Mouse (Mus musculus) monocyte, adult 2 months (primary cell): ENCODE measurements around the gene Hunk.

ENCODE experiments used
- DNase-seq, 2 experiments: peaks; one replicate each; pipeline ENCODE4 v3.0.0; 2022; ENCODE audit warnings: low spot score in 2 of 2, low read depth in 1 of 2

The Hunk gene

DNA sequence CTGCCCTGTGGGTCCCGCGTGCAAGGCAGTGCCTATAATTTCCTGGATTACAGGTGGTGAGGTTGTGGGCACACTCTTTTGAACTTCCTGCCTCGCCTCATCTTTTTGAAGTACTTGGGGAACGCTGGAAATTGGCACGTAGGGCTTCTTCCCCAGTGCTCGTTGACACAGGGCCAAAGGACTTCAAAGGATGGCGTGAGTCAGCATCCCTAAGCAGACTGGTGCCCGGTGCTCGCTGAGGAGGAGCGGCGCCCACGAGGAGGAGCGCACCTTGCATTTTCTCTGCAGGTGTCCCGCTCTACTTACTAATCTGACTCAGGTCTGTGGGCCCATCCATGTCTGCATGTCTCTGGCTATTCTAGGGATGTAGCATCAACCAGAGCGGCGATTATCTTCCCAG, 4.9 kb downstream of the Hunk start:
- DNase-seq: no peak

- no peak for DNase-seq
These were observed 8.9 kb downstream of the Hunk start for GRCm38 (mm10) chr16:90394761-90395160.

GRCm38 (mm10) chr16:90395996-90396556, 10.3 kb downstream of the Hunk start:
- DNase-seq: no peak

GRCm38 (mm10) chr16:90396882-90397281, 11.1 kb downstream of the Hunk start:
- DNase-seq: no peak

- DNase-seq: no peak
These were observed 14.5 kb downstream of the Hunk start for GRCm38 (mm10) chr16:90400314-90400713.

DNA sequence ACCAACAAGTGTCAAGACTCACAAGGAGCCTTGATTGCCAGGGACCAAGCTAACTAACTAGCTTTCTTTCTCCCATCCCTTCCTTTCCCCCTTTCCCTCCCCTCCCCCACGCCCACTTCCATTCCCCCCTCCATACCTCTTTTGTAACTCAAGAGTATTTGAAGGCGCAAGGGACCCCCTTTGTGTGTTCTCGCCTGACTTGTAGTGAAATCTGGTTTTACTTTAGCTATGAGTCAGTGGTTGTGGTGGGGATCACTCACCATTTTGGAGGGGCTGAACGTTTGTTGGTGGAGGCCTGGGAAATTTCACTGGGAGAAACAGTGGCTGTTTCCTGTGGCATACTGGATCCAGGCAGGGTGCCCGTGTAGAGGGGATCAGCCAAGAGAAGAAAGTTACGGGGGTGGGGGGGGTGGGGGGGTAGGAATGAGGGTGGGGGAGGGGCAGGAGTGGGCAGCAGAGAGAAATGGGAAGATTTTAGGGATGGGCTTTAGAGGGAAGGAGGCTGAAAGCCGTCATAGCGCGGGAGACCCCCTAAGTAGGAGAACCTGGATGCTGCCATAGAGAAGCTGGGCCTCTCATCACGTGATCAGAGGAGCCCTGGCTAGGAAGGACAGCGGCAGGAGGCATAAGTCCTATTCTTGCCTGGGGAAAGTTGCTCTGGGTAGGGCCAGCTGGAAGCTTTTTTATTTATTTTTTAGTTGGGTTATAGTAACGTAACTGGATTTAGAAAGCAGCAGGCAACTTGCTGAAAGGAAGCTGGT, 15.3 kb downstream of the Hunk start:
- no peak for DNase-seq

DNA sequence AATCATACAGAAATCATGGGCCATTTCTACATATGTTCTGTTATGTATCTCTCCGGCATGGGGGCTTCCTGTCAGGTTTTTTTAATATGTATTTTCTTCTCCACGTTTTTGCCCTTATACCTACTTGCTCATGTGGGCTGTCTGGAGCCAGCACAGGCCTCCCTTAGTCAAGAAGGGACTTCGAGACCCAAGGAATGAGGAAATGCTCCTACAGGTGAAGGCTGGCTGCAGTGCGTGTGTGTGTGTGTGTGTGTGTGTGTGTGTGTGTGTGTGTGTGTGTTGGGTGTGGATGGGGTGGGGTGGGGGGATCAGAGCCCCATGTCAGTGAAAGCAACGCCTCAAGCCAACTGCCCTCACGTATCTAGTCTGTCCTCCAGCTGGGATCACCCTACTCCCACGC, 16.5 kb downstream of the Hunk start:
- no peak for DNase-seq

DNA sequence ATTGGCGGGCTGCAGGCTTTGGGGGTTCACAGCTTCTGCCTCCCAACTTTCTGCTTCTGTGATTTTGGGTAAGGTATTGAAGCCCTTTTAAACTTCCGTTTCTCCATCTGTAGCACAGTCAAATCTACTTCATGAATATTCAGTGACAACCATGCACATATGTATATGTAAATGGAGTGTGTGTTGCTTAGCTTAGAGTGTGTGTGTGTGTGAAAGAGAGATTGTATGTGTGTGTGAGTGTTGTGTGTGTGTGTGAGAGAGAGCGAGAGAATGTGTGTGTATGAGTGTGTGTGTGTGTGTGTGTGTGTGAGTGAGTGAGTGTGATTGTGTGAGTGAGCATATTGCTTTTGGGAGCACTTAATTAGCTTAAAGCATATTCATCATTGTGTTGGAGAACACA, 19.4 kb downstream of the Hunk start:
- DNase-seq: no peak

DNA sequence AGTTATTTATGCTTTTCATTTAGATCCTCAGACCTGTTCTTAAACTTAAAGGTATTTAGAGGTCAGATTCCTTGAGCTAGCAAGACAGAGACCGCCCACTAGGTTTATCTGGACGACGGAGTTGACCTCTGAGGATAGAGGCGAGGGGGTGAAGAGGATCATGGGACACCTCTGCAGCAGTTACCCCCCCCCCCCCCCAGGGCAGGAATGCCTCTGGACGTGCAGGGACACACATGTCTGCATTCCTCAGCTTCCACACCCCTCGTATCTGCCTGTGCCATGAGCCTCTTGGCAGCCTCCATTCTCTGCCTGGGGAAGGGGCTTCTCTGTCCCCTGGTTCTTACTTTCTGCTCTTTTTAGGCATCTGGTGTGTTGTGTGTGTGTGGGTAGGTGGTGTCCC, 19.8 kb downstream of the Hunk start:
- DNase-seq: no peak

- no peak for DNase-seq
These were observed 21.9 kb downstream of the Hunk start for GRCm38 (mm10) chr16:90407541-90408289.

DNA sequence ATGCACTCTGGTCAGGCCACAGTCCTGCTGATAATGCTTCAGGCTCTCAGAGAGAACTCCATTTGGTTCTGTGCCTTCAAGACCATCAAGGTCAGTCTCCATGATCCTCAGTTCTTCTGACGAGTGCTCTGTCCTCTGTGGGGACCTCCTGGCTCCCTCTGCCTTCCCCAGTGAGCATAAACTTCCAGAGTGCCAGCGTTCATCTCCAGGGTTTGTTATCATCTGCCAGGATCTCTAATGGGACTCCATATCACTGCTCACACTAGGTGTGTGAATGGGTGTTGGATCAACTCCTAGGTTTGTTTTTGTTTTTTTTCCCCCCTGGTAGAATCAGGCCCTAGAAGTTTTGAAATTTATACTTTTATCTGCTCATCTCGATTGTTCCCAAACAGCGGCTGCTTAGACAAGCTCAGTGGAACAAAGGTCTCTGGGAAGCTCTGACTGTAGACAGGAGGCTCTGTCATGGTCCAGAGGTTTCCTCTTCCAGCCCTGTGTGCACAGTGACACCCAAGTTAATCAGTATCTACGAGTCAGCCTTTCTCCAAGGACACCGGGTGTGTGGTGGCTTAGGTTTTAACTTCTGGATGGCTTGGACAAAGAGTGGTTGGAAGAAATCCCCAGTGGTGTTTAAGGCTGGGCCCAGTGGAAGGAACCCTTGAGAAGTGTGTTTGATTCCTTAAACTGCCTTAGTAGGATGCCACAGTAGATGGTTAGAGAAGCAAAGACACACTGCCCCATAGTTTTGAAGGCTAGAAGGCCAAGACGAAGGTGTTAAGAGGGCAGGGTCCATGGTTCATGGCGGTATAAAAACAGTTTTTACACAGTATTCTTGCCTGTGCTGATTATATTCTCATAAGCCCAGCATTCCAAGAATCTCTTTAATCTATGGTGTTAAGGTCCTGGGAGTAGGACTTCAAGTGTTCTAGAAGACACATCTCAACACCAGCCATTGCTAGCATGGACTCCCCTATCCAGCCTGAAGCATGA, 26.6 kb downstream of the Hunk start:
- DNase-seq: no peak

- no peak for DNase-seq
These were observed 30.8 kb downstream of the Hunk start for GRCm38 (mm10) chr16:90416621-90417020.

DNA sequence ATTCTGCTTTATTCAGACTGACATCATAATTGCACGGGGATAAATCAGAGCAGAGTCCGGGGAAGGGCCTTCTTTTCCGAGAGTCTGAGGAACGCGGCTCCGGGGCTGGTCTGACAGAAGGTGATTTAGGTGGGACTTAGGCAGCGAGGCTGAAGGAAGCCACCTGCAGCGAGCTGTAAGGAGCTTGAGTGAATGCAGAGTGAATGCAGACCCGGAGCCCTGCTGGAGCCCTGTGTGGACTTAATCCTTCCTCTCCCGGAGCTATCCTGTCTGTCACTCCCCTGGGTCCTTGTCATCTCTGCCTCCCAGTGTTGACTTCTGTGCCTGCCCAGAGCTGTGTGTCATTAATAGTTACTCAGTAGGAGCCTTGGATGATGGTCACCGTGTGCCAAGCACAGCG, 32.8 kb downstream of the Hunk start:
- no peak for DNase-seq

DNA sequence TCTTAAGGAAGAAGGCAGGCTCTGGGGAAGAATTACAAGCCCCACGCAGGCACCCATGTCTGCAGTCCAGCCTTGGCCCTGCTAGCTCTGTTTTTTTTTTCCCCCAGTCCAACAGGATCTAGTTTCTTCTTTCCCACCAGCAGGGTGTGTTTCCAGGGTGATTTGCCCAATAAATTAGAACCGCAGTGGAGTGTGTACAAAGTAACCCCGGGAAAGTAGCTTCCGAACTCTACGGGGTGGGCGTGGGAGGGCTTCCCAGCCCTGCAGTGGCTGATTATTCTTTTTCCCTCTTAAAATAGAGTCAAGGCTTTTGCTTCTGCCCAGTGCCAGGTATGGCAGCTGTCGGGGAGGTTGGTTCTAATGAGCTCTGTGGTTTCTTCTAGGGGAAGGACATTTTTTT, 35.3 kb downstream of the Hunk start:
- DNase-seq: no peak

GRCm38 (mm10) chr16:90421551-90421950, 35.7 kb downstream of the Hunk start:
- DNase-seq: no peak

GRCm38 (mm10) chr16:90422108-90422529, 36.3 kb downstream of the Hunk start:
- DNase-seq: no peak

DNA sequence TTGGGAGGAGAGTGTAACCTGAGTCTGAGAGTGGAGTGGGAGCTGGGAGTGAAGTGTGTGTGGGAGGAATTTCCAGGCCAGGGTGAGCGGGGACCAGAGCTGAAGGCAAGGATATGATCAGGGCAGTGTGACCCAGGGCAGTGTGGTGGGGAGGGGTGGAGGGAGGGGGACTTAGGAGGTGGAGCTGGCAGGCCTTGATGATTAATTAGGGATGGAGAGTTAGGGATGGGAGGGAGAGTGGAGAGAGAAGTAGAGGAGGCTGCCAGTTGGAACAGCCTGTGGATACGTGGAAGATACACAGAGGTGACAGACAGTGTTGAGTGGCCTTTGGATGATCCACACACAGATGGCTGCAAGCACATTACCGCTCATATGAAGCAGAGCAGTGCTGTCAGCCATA, 38.1 kb downstream of the Hunk start:
- DNase-seq: no peak

DNA sequence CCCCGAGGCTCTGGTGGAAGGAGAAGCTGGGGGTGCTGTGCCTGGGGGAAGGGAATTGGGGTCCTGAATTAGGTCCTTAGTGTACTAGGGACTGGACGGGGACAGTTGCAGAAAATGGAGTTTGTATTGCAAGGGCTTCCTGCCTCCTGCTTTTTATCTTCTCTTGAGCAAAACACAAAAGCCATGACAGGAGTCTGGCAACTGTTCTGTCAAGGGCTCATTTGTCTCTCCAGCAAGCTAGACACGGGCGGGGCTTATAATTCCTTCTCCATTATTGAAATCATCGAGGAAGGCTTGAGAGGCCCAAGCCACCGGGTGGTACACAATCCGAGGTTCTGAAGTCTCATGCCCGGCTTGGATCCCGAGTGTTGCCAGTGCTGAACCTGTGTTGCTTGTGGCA, 38.6 kb downstream of the Hunk start:
- no peak for DNase-seq

DNA sequence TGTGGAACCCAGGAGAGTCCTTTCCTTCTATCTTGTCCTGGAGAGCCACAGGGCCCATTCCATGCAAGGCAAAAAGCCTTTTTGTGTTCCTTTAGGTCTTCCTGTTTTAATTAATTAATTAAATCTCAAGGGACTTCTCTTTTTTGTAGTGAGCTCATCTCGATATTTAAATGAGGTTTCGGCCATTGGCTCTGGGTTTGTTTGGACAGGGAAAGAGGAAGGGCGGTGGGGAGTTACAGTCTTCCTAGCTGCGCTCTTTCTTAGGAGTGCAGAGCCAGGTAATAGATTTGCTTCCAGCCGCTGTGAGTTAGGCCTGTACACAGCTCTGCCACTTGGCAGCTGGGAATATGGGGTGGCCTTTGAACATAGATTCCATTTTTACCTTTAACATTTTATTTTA, 40.4 kb downstream of the Hunk start:
- DNase-seq: no peak

DNA sequence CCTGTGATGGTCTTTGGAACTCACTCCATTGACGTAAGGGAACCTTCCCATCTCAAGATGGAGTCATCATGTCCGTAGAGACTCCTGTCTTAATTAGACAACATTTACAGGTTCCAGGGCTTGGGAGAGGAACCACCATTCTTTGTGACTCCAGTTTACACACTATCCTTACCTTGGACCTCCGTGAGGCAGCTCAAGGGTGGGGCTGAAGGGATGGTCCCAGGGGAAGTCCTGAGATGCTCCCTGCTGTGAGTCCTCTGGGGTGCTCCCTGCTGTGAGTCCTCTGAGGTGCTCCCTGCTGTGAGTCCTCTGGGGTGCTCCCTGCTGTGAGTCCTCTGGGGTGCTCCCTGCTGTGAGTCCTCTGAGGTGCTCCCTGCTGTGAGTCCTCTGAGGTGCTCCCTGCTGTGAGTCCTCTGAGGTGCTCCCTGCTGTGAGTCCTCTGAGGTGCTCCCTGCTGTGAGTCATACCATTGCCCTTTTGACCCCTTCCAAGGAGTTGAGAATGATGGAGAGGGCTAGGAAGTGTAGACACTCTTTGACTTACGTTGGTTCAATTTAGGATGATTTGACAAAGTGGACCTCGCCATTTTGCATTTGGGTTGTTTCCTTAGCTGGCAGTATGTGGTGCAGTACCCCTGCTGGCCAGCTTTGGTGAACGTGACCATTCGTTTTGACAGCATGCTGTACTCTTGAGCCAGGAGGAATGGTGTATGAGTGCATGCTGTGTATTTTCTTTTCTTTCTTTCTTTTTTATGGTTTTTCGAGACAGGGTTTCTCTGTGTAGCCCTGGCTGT, 42.2 kb downstream of the Hunk start:
- DNase-seq: no peak
